Mouse (Mus musculus) liver, adult 2 months (tissue): ENCODE data around the gene Ntn4. TPM values are rescaled to one million over a fixed set of nuclear protein-coding genes. Genes with fewer than 3 reads are reported as not detected.
A peak's percentile ranks its signal among the peaks of the same experiment; 100 is the strongest.
"Not testable (repeated sequence)": the region's sequence is repeated elsewhere in the genome, so short reads cannot be mapped to it uniquely, and the experiment has no call there.

Experiments used
- DNase-seq: peaks from one replicate; pipeline ENCODE4 v3.0.0-alpha.2; 2011; ENCODE audit warnings: low read depth, low spot score; ENCODE audit errors: extremely low read depth
- H3K27ac ChIP-seq: fragments of 200-500 bp; replicated peaks from 2 replicates; pipeline ENCODE4 v1.5.1; 2012; ENCODE audit warnings: low read depth, mild to moderate bottlenecking, control low read depth, inconsistent platforms, low read length; ENCODE audit not compliant: insufficient read depth
- H3K27me3 ChIP-seq: fragments of 200-500 bp; 2 replicates; pipeline ENCODE4 v1.6.1; 2012; ENCODE audit warnings: mild to moderate bottlenecking, moderate library complexity, low read length, inconsistent platforms; ENCODE audit not compliant: control insufficient read depth, insufficient read depth
- H3K36me3 ChIP-seq: fragments of 200-500 bp; 2 replicates; pipeline ENCODE4 v1.6.1; 2012; ENCODE audit warnings: low read length, inconsistent platforms; ENCODE audit not compliant: control insufficient read depth, insufficient read depth
- H3K4me1 ChIP-seq: fragments of 200-500 bp; 2 replicates; pipeline ENCODE4 v1.6.1; 2011; ENCODE audit warnings: low read length; ENCODE audit not compliant: control insufficient read depth, insufficient read depth
- H3K4me3 ChIP-seq: fragments of 200-500 bp; 2 replicates; pipeline ENCODE4 v1.5.1; 2011; ENCODE audit warnings: low read depth, mild to moderate bottlenecking, control low read depth, low read length, moderate library complexity; ENCODE audit not compliant: insufficient read depth
- H3K79me2 ChIP-seq: fragments of 200-500 bp; 2 replicates; pipeline ENCODE4 v1.6.1; 2012; ENCODE audit warnings: inconsistent platforms, mild to moderate bottlenecking, low read length, moderate library complexity; ENCODE audit not compliant: control insufficient read depth, insufficient read depth
- H3K9ac ChIP-seq: fragments of 200-500 bp; 2 replicates; pipeline ENCODE4 v1.6.1; 2012; ENCODE audit warnings: low read depth, mild to moderate bottlenecking, control low read depth, inconsistent platforms, low read length
- CTCF ChIP-seq: fragments of 200-500 bp; IDR thresholded peaks from 2 replicates; pipeline ENCODE4 v1.5.1; 2011; ENCODE audit warnings: low read depth, low read length, control low read depth
- POLR2A ChIP-seq: fragments of 200-500 bp; IDR thresholded peaks from 2 replicates; pipeline ENCODE4 v1.6.1; 2011; ENCODE audit warnings: low read length, control low read depth; ENCODE audit not compliant: insufficient read depth; ENCODE audit errors: extremely low read depth
- WGBS: fragments of 180-500 bp; shearing (Covaris S2); methylation state at CpG from one replicate; pipeline ENCODE4 v1.1.7; 2018; 5-methylcytosine and 5-hydroxymethylcytosine counted together
- polyA plus RNA-seq: library from polyadenylated mRNA; depleted of rRNA; stranded (reverse); fragments of >200 nt; gene quantifications from 2 replicates; pipeline ENCODE4 v1.2.3, GENCODE M21; 2012
- total RNA-seq: library from RNA; depleted of rRNA; stranded (reverse); fragments of >200 nt; gene quantifications from 2 replicates; pipeline ENCODE4 v1.2.3, GENCODE M21; 2014

Ntn4 gene
- total and polyA plus RNA-seq, 2 experiments, result 4.0 to 8.0 TPM

DNA sequence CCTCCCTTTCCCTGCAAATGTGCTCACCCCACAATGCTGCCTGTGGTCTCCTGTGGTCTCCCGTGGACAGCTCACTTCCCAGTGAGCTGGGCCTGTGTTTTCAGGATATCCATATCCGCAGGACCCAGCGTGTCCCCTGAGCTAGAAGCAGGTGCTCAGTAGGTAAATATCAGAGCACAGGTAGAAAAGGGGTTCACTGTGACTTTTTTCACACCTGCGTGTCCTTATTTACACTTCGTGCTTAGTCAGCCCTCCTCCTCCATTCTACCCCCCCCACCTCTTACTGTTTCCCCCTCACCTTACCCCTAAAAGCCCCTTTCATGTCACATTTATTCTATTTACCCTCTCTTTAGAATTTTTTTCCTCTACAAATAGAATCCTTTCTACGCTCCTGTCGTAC lies 42.7 kb downstream of the Ntn4 start:
- H3K27me3 ChIP-seq, result no peaks in the 10 kb centered on the region; the same call in 1 of the 2 replicates
- H3K36me3 ChIP-seq, result no peaks in the 10 kb centered on the region
- WGBS, result 88% methylated on average over 7 of the region's 7 CpGs
- DNase-seq, result no peak
- no peak overlapping the region for H3K9ac ChIP-seq
- no peak overlapping the region for H3K27ac ChIP-seq
- H3K4me1 ChIP-seq, result no peaks in the 10 kb centered on the region
- no peaks in the 10 kb centered on the region for H3K79me2 ChIP-seq
- TF ChIP-seq CTCF, result no peak
- TF ChIP-seq POLR2A, result no peak
- H3K4me3 ChIP-seq, result no peak overlapping the region

DNA sequence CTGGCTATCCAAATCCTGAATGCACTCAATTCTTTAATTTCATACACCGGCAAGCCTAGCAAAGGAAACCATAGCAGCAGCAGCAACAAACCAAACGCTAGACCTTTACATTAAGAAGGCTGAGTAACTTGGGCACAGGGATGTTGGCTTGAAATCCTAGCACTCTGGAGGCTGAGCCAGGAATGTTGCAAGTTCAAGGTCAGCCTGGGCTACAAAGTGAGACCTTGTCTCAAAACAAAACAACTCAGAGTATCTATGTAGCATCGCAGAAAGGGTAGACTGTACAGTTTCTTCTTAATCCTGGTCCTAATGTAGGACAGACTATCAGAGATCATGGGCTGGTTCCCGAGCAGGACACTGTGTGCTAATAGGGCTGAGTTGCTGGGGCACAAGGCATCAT lies 43.4 kb downstream of the Ntn4 start:
- DNase-seq, result no peak
- no peak for TF ChIP-seq POLR2A
- TF ChIP-seq CTCF, result no peak
- WGBS, result 84% methylated on average over 4 of the region's 4 CpGs
- Histone ChIP-seq H3K79me2 (no peaks in the 10 kb centered on the region), H3K4me1 (no peaks in the 10 kb centered on the region), H3K27me3 (no peaks in the 10 kb centered on the region; the same call in 1 of the 2 replicates), H3K36me3 (no peaks in the 10 kb centered on the region), H3K27ac (no peak overlapping the region), H3K9ac (no peak overlapping the region), H3K4me3 (no peak overlapping the region)

DNA sequence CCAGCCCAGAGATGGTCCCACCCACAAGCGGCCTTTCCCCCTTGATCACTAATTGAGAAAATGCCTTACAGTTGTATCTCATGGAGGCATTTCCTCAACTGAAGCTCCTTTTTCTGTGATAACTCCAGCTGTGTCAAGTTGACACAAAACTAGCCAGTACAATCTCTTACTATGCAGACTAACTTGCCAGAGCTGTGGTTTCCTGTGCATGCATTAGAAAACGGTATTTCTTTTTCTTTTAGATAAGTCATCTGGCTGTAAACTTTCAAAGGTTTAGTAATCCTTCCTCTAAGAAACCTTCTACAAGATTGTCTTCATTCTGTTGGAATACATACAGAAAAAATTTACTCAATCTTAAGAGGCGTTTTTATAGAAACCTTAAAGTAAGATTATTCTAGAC lies 44.9 kb downstream of the Ntn4 start:
- not testable (repeated sequence) for DNase-seq, H3K9ac ChIP-seq, H3K27me3 ChIP-seq, H3K4me3 ChIP-seq, H3K79me2 ChIP-seq, H3K36me3 ChIP-seq, H3K4me1 ChIP-seq, H3K27ac ChIP-seq
- WGBS, result 83% methylated on average over 3 of the region's 3 CpGs

DNA sequence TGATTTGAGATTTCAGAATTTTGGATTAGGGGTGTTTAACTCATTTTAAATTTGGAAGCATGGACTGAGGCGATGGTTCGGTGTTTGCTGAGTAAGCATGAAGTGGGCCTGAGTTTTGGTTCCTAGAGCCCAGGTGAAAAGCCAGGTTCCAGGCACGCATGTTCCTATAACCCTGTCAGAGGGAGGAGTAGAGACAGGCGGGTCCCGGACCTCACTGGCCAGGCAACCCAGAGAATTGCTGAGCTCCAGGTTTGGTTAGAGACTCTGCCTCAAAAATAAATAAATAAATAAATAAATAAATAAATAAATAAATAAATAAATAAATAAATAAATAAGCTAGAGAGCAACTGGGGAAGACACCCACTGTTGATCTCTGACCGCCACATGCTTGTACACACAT lies 46.1 kb downstream of the Ntn4 start:
- Histone ChIP-seq H3K9ac (no peak overlapping the region), H3K27ac (no peak overlapping the region), H3K27me3 (no peaks in the 10 kb centered on the region), H3K4me3 (no peak overlapping the region), H3K4me1 (no peaks in the 10 kb centered on the region), H3K79me2 (no peaks in the 10 kb centered on the region), H3K36me3 (no peaks in the 10 kb centered on the region)
- TF ChIP-seq CTCF, result no peak
- TF ChIP-seq POLR2A, result no peak
- DNase-seq, result no peak
- WGBS, result 97% methylated on average over 6 of the region's 6 CpGs

DNA sequence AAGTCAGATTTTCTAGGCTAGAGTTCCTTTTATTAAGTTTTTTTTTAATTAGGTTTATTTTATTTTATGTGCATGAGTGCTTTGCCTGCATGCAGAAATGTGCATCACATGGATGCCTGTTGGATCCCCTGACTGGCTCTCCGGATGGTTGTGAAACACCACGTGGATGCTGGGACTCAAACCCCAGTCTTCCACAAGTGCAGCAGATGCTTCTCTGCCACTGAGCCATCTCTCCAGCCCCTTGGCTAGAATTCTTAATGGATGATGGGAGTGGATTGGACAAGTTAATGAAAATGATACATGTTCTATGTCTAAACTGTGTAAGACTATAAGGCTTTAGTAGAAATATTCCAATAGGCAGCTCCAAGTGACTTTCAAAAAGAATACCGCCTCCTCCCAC lies 47.3 kb downstream of the Ntn4 start:
- Histone ChIP-seq H3K27me3 (no peaks in the 10 kb centered on the region), H3K4me3 (no peak overlapping the region), H3K36me3 (no peaks in the 10 kb centered on the region), H3K4me1 (no peaks in the 10 kb centered on the region), H3K9ac (no peak overlapping the region), H3K27ac (no peak overlapping the region), H3K79me2 (no peaks in the 10 kb centered on the region)
- TF ChIP-seq POLR2A (no peak), CTCF (no peak)
- 91% methylated on average over 3 of the region's 3 CpGs for WGBS
- no peak for DNase-seq

DNA sequence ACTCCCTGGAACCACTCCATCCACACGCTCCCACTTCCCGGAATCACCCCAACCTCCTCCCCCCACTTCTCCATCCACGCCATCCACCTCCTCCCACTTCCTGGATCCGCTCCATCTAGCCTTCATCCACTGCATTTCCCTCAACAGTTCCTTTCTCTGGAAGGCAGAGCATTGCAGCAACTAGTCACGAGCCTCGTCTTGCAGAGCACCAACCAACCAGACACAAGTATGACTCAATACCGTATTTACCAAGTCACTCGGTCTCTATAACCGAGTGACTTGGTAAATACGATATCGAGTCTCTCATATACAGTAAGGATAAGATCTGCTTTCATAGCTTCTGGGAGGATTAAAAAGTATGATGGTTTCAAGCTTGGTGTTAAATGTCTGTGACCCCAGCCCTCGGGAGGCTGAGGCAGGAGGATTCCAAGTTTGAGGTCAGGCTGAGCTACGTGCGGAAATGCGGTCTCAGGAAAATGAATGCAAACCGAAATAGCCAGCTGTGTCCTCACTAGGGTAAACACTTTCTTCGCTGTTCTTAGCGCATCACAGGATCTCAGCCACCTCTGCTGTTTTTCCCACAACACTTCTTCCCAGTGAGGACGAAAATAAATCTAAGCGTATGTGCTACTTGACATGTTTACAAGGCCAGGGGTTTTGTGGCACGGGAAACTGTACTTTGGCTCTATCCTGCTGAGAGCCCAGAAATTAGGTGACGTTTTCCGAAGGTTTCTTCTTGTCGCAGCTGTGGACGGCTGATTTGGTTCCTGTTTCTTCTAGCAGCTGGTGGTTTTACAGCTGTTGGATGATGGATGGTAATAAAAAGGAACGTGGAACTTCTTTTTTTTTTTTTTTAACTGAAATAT lies 48.1 kb downstream of the Ntn4 start:
- H3K36me3 ChIP-seq, result no peaks in the 10 kb centered on the region
- no peak overlapping the region for H3K4me3 ChIP-seq
- no peak overlapping the region for H3K27ac ChIP-seq
- no peaks in the 10 kb centered on the region for H3K27me3 ChIP-seq
- DNase-seq, result peak; percentile 15
- TF ChIP-seq CTCF, result no peak
- TF ChIP-seq POLR2A, result no peak
- 85% methylated on average over 26 of the region's 26 CpGs for WGBS
- H3K4me1 ChIP-seq, result no peaks in the 10 kb centered on the region
- H3K79me2 ChIP-seq, result no peaks in the 10 kb centered on the region
- H3K9ac ChIP-seq, result no peak overlapping the region
